Mouse (Mus musculus) midbrain, embryonic 13.5 days (tissue): Measurements from ENCODE around the gene Tgtp2. TPM values are rescaled to one million over a fixed set of nuclear protein-coding genes. Genes with fewer than 3 reads are reported as not detected.
"Not testable (repeated sequence)": the region's sequence is repeated elsewhere in the genome, so short reads cannot be mapped to it uniquely, and the experiment has no call there.

Source experiments
- ATAC-seq: fragments of 200-750 bp; cut with Nextera tagmentation; 2 replicates; pipeline ENCODE4 v1.8.0; 2017; ENCODE audit warnings: mild to moderate bottlenecking, moderate TSS enrichment, moderate library complexity
- H3K27ac ChIP-seq: fragments of 300-500 bp; sonication (generic); 2 replicates; pipeline ENCODE4 v1.5.1; 2015; ENCODE audit warnings: inconsistent platforms, mild to moderate bottlenecking, moderate library complexity
- H3K27me3 ChIP-seq: fragments of 300-500 bp; sonication (generic); 2 replicates; pipeline ENCODE4 v1.6.1; 2015; ENCODE audit warnings: mild to moderate bottlenecking, inconsistent platforms
- H3K36me3 ChIP-seq: fragments of 300-500 bp; sonication (generic); 2 replicates; pipeline ENCODE4 v1.6.1; 2015; ENCODE audit warnings: mild to moderate bottlenecking, inconsistent platforms
- H3K4me1 ChIP-seq: fragments of 300-500 bp; sonication (generic); replicated peaks from 2 replicates; pipeline ENCODE4 v1.6.1; 2015; ENCODE audit warnings: inconsistent platforms
- H3K4me2 ChIP-seq: fragments of 300-500 bp; sonication (generic); replicated peaks from 2 replicates; pipeline ENCODE4 v1.6.1; 2015; ENCODE audit warnings: moderate library complexity, mild to moderate bottlenecking, inconsistent platforms
- H3K4me3 ChIP-seq: fragments of 300-500 bp; sonication (generic); replicated peaks from 2 replicates; pipeline ENCODE4 v1.5.1; 2015; ENCODE audit warnings: mild to moderate bottlenecking, inconsistent platforms
- H3K9ac ChIP-seq: fragments of 300-500 bp; sonication (generic); replicated peaks from 2 replicates; pipeline ENCODE4 v1.6.1; 2015; ENCODE audit warnings: mild to moderate bottlenecking, inconsistent platforms
- H3K9me3 ChIP-seq: fragments of 300-500 bp; sonication (generic); 2 replicates; pipeline ENCODE4 v1.6.1; 2016; ENCODE audit warnings: mild to moderate bottlenecking, inconsistent platforms
- whole genome bisulfite sequencing: fragments of 180-500 bp; shearing (Covaris S2); methylation state at CpG from one replicate; pipeline ENCODE4 v1.1.7; 2015; 5-methylcytosine and 5-hydroxymethylcytosine counted together
- polyA plus RNA-seq: library from polyadenylated mRNA; unstranded; fragments of >200 nt; fragmentation: Nextera tagmentation; extraction: Ambion mirVana; gene quantifications from 2 replicates; pipeline ENCODE4 v1.2.1, GENCODE M21; 2015

Gene Tgtp2
- polyA plus RNA-seq, 1 experiment from 2014 or later: not detected

GRCm38 (mm10) chr11:49083146-49083545, 19.1 kb upstream of the Tgtp2 start:
- Histone ChIP-seq H3K27ac (no peak overlapping the region), H3K9ac (no peak overlapping the region), H3K4me3 (no peak overlapping the region), H3K4me1 (peaks cover 2% of the 10 kb centered on the region; the same call in 1 of the 2 replicates), H3K4me2 (no peak overlapping the region), H3K9me3 (no peaks in the 10 kb centered on the region), H3K36me3 (no peaks in the 10 kb centered on the region), H3K27me3 (no peaks in the 10 kb centered on the region)
- WGBS: 94% methylated on average over 1 of the region's 1 CpGs
- no peak for ATAC-seq

- ATAC-seq: no peak
- no peak overlapping the region for H3K4me3 ChIP-seq
- no peak overlapping the region for H3K27ac ChIP-seq
- 74% methylated on average over 3 of the region's 3 CpGs for WGBS
- no peaks in the 10 kb centered on the region for H3K9me3 ChIP-seq
- H3K4me1 ChIP-seq: no peaks in the 10 kb centered on the region
- no peaks in the 10 kb centered on the region for H3K27me3 ChIP-seq
- no peak overlapping the region for H3K9ac ChIP-seq
- no peak overlapping the region for H3K4me2 ChIP-seq
- no peaks in the 10 kb centered on the region for H3K36me3 ChIP-seq
Measured at GRCm38 (mm10) chr11:49081886-49082285, 17.9 kb upstream of the Tgtp2 start.

GRCm38 (mm10) chr11:49081356-49081755, 17.4 kb upstream of the Tgtp2 start:
- Histone ChIP-seq H3K9me3 (no peaks in the 10 kb centered on the region), H3K4me3 (no peak overlapping the region)
- ATAC-seq: no peak

GRCm38 (mm10) chr11:49080636-49081035, 16.6 kb upstream of the Tgtp2 start:
- no peaks in the 10 kb centered on the region for H3K9me3 ChIP-seq

More at GRCm38 (mm10) chr11:49081356-49081755, 17.4 kb upstream of the Tgtp2 start:
- whole genome bisulfite sequencing: 84% methylated on average over 4 of the region's 4 CpGs
- no peaks in the 10 kb centered on the region for H3K36me3 ChIP-seq
- no peaks in the 10 kb centered on the region for H3K27me3 ChIP-seq
- no peak overlapping the region for H3K4me2 ChIP-seq
- no peak overlapping the region for H3K27ac ChIP-seq
- no peak overlapping the region for H3K9ac ChIP-seq
- no peaks in the 10 kb centered on the region for H3K4me1 ChIP-seq

GRCm38 (mm10) chr11:49078719-49079118, 14.7 kb upstream of the Tgtp2 start:
- no peaks in the 10 kb centered on the region for H3K36me3 ChIP-seq
- H3K4me2 ChIP-seq: no peak overlapping the region
- no peak overlapping the region for H3K4me3 ChIP-seq
- no peak overlapping the region for H3K9ac ChIP-seq
- H3K27ac ChIP-seq: no peak overlapping the region
- H3K4me1 ChIP-seq: no peaks in the 10 kb centered on the region
- no peak for ATAC-seq
- no peaks in the 10 kb centered on the region for H3K27me3 ChIP-seq
- 83% methylated on average over 3 of the region's 3 CpGs for WGBS
- H3K9me3 ChIP-seq: no peaks in the 10 kb centered on the region

More at GRCm38 (mm10) chr11:49080636-49081035, 16.6 kb upstream of the Tgtp2 start:
- 78% methylated on average over 1 of the region's 1 CpGs for WGBS
- Histone ChIP-seq H3K36me3 (no peaks in the 10 kb centered on the region), H3K9ac (no peak overlapping the region), H3K27ac (no peak overlapping the region), H3K4me2 (no peak overlapping the region), H3K4me1 (no peaks in the 10 kb centered on the region), H3K4me3 (no peak overlapping the region), H3K27me3 (no peaks in the 10 kb centered on the region)
- no peak for ATAC-seq

GRCm38 (mm10) chr11:49077012-49077411, 13.0 kb upstream of the Tgtp2 start:
- no peaks in the 10 kb centered on the region for H3K36me3 ChIP-seq
- WGBS: 84% methylated on average over 1 of the region's 1 CpGs
- no peaks in the 10 kb centered on the region for H3K9me3 ChIP-seq
- no peaks in the 10 kb centered on the region for H3K27me3 ChIP-seq
- no peak overlapping the region for H3K27ac ChIP-seq
- no peak overlapping the region for H3K9ac ChIP-seq
- ATAC-seq: no peak
- no peak overlapping the region for H3K4me3 ChIP-seq
- H3K4me2 ChIP-seq: no peak overlapping the region
- no peaks in the 10 kb centered on the region for H3K4me1 ChIP-seq

GRCm38 (mm10) chr11:49076001-49076757, 12.2 kb upstream of the Tgtp2 start, which contains the start of gene Ifi47:
Gene Ifi47, plus strand, starts transcription at chr11:49076587.
- not testable (repeated sequence) for H3K9me3 ChIP-seq, H3K27me3 ChIP-seq, H3K4me2 ChIP-seq, H3K9ac ChIP-seq, H3K27ac ChIP-seq, H3K36me3 ChIP-seq, ATAC-seq, H3K4me3 ChIP-seq, H3K4me1 ChIP-seq
- 80% methylated on average over 6 of the region's 6 CpGs for WGBS

GRCm38 (mm10) chr11:49068358-49068757, 4.4 kb upstream of the Tgtp2 start:
- no peak for ATAC-seq
- no peak overlapping the region for H3K9ac ChIP-seq
- H3K27ac ChIP-seq: no peak overlapping the region
- no peaks in the 10 kb centered on the region for H3K36me3 ChIP-seq
- H3K4me3 ChIP-seq: no peak overlapping the region
- no peaks in the 10 kb centered on the region for H3K27me3 ChIP-seq
- H3K4me2 ChIP-seq: no peak overlapping the region
- no peaks in the 10 kb centered on the region for H3K9me3 ChIP-seq
- no peaks in the 10 kb centered on the region for H3K4me1 ChIP-seq
- WGBS: 87% methylated on average over 1 of the region's 1 CpGs

- not testable (repeated sequence) for ATAC-seq, H3K36me3 ChIP-seq, H3K27me3 ChIP-seq, H3K4me2 ChIP-seq, H3K27ac ChIP-seq, H3K9me3 ChIP-seq, H3K4me3 ChIP-seq, H3K4me1 ChIP-seq, H3K9ac ChIP-seq
- 90% methylated on average over 2 of the region's 2 CpGs for WGBS
Measured at GRCm38 (mm10) chr11:49061865-49062264, 2.1 kb downstream of the Tgtp2 start.

- WGBS: 82% methylated on average over 2 of the region's 3 CpGs
- not testable (repeated sequence) for H3K9me3 ChIP-seq, ATAC-seq
Measured at GRCm38 (mm10) chr11:49060061-49060460, 3.9 kb downstream of the Tgtp2 start.

GRCm38 (mm10) chr11:49051894-49052293, 12.1 kb downstream of the Tgtp2 start:
- not testable (repeated sequence) for H3K36me3 ChIP-seq, H3K27ac ChIP-seq, ATAC-seq, H3K9ac ChIP-seq, H3K4me1 ChIP-seq, H3K4me3 ChIP-seq, H3K9me3 ChIP-seq, H3K27me3 ChIP-seq, H3K4me2 ChIP-seq
- WGBS: no CpG with 5 or more reads among the region's 5 CpGs

More at GRCm38 (mm10) chr11:49060061-49060460, 3.9 kb downstream of the Tgtp2 start:
- not testable (repeated sequence) for H3K4me3 ChIP-seq, H3K27ac ChIP-seq, H3K4me2 ChIP-seq, H3K27me3 ChIP-seq, H3K36me3 ChIP-seq, H3K9ac ChIP-seq, H3K4me1 ChIP-seq

- 91% methylated on average over 1 of the region's 6 CpGs for WGBS
- not testable (repeated sequence) for ATAC-seq, H3K9me3 ChIP-seq, H3K27me3 ChIP-seq, H3K4me1 ChIP-seq, H3K9ac ChIP-seq, H3K27ac ChIP-seq, H3K36me3 ChIP-seq, H3K4me3 ChIP-seq, H3K4me2 ChIP-seq
Measured at GRCm38 (mm10) chr11:49051093-49051891, 12.7 kb downstream of the Tgtp2 start, which contains the start of gene 9930111J21Rik2. Gene 9930111J21Rik2, minus strand, starts transcription at chr11:49051242.
